Mouse (Mus musculus) MEL (cell line): ENCODE results near the gene Crocc. TPM values are rescaled to one million over a fixed set of nuclear protein-coding genes. Genes with fewer than 3 reads are reported as not detected.

ENCODE experiments used
- DNase-seq: peaks from one replicate; pipeline ENCODE4 v3.0.0; 2011; ENCODE audit warnings: low read depth, low spot score
- H3K27ac ChIP-seq: 2 replicates; pipeline ENCODE4 v1.5.1; 2012; ENCODE audit warnings: low read depth, mild to moderate bottlenecking, control low read depth, low read length, moderate library complexity; ENCODE audit not compliant: control insufficient read depth
- H3K27me3 ChIP-seq, 2 experiments: fragments of 150-350 bp in 1 of 2; sonication (generic) in 1 of 2; 2 replicates each; pipeline ENCODE4 v1.6.1; 2012; ENCODE audit warnings: low read length in 2 of 2, mild to moderate bottlenecking in 2 of 2, improper control_type of control experiment in 1 of 2, moderate library complexity in 1 of 2; ENCODE audit not compliant: insufficient read depth in 2 of 2, control insufficient read depth in 1 of 2
- H3K36me3 ChIP-seq, 2 experiments: 2 replicates each; pipeline ENCODE4 v1.6.1; 2012 to 2014; ENCODE audit warnings: low read length in 2 of 2, improper control_type of control experiment in 1 of 2, inconsistent platforms in 1 of 2, mild to moderate bottlenecking in 1 of 2; ENCODE audit not compliant: insufficient read depth in 2 of 2, control insufficient read depth in 1 of 2
- H3K4me1 ChIP-seq, 2 experiments: fragments of 150-350 bp in 1 of 2; sonication (generic) in 1 of 2; 2 replicates each; pipeline ENCODE4 v1.6.1; 2012; ENCODE audit warnings: low read length in 2 of 2, improper control_type of control experiment in 1 of 2, mild to moderate bottlenecking in 1 of 2; ENCODE audit not compliant: insufficient read depth in 2 of 2, control insufficient read depth in 1 of 2
- H3K4me3 ChIP-seq, 2 experiments: fragments of 150-350 bp in 1 of 2; sonication (generic) in 1 of 2; 2 replicates each; pipeline ENCODE4 v1.5.1; 2012; ENCODE audit warnings: low read depth in 2 of 2, low read length in 2 of 2, mild to moderate bottlenecking in 2 of 2, moderate library complexity in 2 of 2, control low read depth in 1 of 2, improper control_type of control experiment in 1 of 2; ENCODE audit not compliant: control insufficient read depth in 1 of 2, insufficient read depth in 1 of 2
- H3K79me2 ChIP-seq: 2 replicates; pipeline ENCODE4 v1.6.1; 2012; ENCODE audit warnings: mild to moderate bottlenecking, low read length, moderate library complexity; ENCODE audit not compliant: control insufficient read depth, poor library complexity, insufficient read depth
- H3K9ac ChIP-seq: 2 replicates; pipeline ENCODE4 v1.6.1; 2012; ENCODE audit warnings: low read depth, mild to moderate bottlenecking, control low read depth, low read length, moderate library complexity; ENCODE audit not compliant: control insufficient read depth, poor library complexity, severe bottlenecking
- H3K9me3 ChIP-seq: fragments of 150-350 bp; sonication (generic); replicated peaks from 2 replicates; pipeline ENCODE4 v1.6.1; 2012; ENCODE audit warnings: mild to moderate bottlenecking, low read length, improper control_type of control experiment, moderate library complexity; ENCODE audit not compliant: insufficient read depth
- CHD1 ChIP-seq: IDR thresholded peaks from 2 replicates; pipeline ENCODE4 v1.6.1; 2012; ENCODE audit warnings: low read depth, mild to moderate bottlenecking, inconsistent platforms, low read length, improper control_type of control experiment
- CHD2 ChIP-seq: IDR thresholded peaks from 2 replicates; pipeline ENCODE4 v1.6.1; 2011; ENCODE audit warnings: low read length, improper control_type of control experiment
- EP300 ChIP-seq, 2 experiments: IDR thresholded peaks; 2 replicates each; pipeline ENCODE4 v1.6.1; 2011; ENCODE audit warnings: improper control_type of control experiment in 2 of 2, low read length in 2 of 2, low read depth in 1 of 2, mild to moderate bottlenecking in 1 of 2
- ETS1 ChIP-seq: IDR thresholded peaks from 2 replicates; pipeline ENCODE4 v1.6.1; 2012; ENCODE audit warnings: low read depth, mild to moderate bottlenecking, inconsistent platforms, low read length, improper control_type of control experiment, moderate library complexity
- GATA1 ChIP-seq: IDR thresholded peaks from 2 replicates; pipeline ENCODE4 v1.6.1; 2011; ENCODE audit warnings: low read depth, low read length, improper control_type of control experiment
- HCFC1 ChIP-seq: IDR thresholded peaks from 2 replicates; pipeline ENCODE4 v1.6.1; 2012; ENCODE audit warnings: low read depth, mild to moderate bottlenecking, inconsistent platforms, low read length, improper control_type of control experiment, moderate library complexity
- JUND ChIP-seq: IDR thresholded peaks from 2 replicates; pipeline ENCODE4 v1.6.1; 2011; ENCODE audit warnings: low read depth, mild to moderate bottlenecking, improper control_type of control experiment, low read length
- KAT2A ChIP-seq: conservative IDR thresholded peaks from 2 replicates; pipeline ENCODE4 v1.6.1; 2012; ENCODE audit warnings: low read depth, low read length, improper control_type of control experiment, inconsistent platforms
- MAZ ChIP-seq: IDR thresholded peaks from 2 replicates; pipeline ENCODE4 v1.6.1; 2012; ENCODE audit warnings: low read depth, mild to moderate bottlenecking, inconsistent platforms, low read length, improper control_type of control experiment
- MXI1 ChIP-seq: IDR thresholded peaks from 2 replicates; pipeline ENCODE4 v1.6.1; 2011; ENCODE audit warnings: mild to moderate bottlenecking, low read depth, low read length, improper control_type of control experiment
- MYB ChIP-seq: IDR thresholded peaks from 2 replicates; pipeline ENCODE4 v1.6.1; 2011; ENCODE audit warnings: mild to moderate bottlenecking, low read depth, low read length, improper control_type of control experiment
- MYC ChIP-seq: IDR thresholded peaks from 2 replicates; pipeline ENCODE4 v1.6.1; 2011; ENCODE audit warnings: low read depth, mild to moderate bottlenecking, low read length, improper control_type of control experiment, moderate library complexity
- NELFE ChIP-seq: IDR thresholded peaks from 2 replicates; pipeline ENCODE4 v1.6.1; 2011; ENCODE audit warnings: low read depth, low read length, improper control_type of control experiment
- NRF1 ChIP-seq: IDR thresholded peaks from 2 replicates; pipeline ENCODE4 v1.6.1; 2014; ENCODE audit warnings: low read depth, mild to moderate bottlenecking, inconsistent platforms, low read length, improper control_type of control experiment, moderate library complexity; ENCODE audit not compliant: poor library complexity, insufficient read depth, severe bottlenecking
- POLR2AphosphoS5 ChIP-seq: IDR thresholded peaks from 2 replicates; pipeline ENCODE4 v1.6.1; 2012; ENCODE audit warnings: low read depth, borderline replicate concordance, mild to moderate bottlenecking, inconsistent platforms, low read length, moderate library complexity, mixed read lengths
- TAL1 ChIP-seq: IDR thresholded peaks from 2 replicates; pipeline ENCODE4 v1.6.1; 2012; ENCODE audit warnings: mild to moderate bottlenecking, inconsistent platforms, low read length, moderate library complexity, mixed read lengths
- TCF12 ChIP-seq: IDR thresholded peaks from 2 replicates; pipeline ENCODE4 v1.6.1; 2014; ENCODE audit warnings: low read depth, mild to moderate bottlenecking, inconsistent platforms, low read length, improper control_type of control experiment, moderate library complexity
- ZC3H11A ChIP-seq: IDR thresholded peaks from 2 replicates; pipeline ENCODE4 v1.6.1; 2012; ENCODE audit warnings: low read depth, mild to moderate bottlenecking, inconsistent platforms, low read length, improper control_type of control experiment
- ZMIZ1 ChIP-seq: IDR thresholded peaks from 2 replicates; pipeline ENCODE4 v1.6.1; 2012; ENCODE audit warnings: low read depth, mild to moderate bottlenecking, inconsistent platforms, low read length, improper control_type of control experiment, moderate library complexity
- polyA plus RNA-seq, 2 experiments: library from polyadenylated mRNA; stranded (reverse) in 1 of 2; unstranded in 1 of 2; fragments of >175 nt in 1 of 2; fragments of >200 nt in 1 of 2; gene quantifications; 2 replicates each; pipeline versions ENCODE4 v1.2.1 to v1.2.4; 2012; ENCODE audit warnings: low replicate concordance in 2 of 2, low read depth in 1 of 2; ENCODE audit not compliant: insufficient read length in 2 of 2, insufficient read depth in 1 of 2, missing spikeins in 1 of 2
- total RNA-seq: library from RNA; depleted of rRNA; stranded (reverse); fragments of 300-350 nt; gene quantifications from 2 replicates; pipeline ENCODE4 v1.2.3, GENCODE M21; 2012

Crocc gene
- total and polyA plus RNA-seq, 3 experiments: 0.77 to 3.6 TPM; not detected in 1

GRCm38 (mm10) chr4:141074109-141074508 is 13.8 kb upstream of the Crocc start:
- H3K4me3 ChIP-seq: peak overlapping the region in 1 of 2 experiments; percentile 12; a peak in 1 of 4 replicates
- peak; percentile 35 for DNase-seq
- peak overlapping the region; percentile 50 for H3K27ac ChIP-seq
- H3K27me3 ChIP-seq: no peaks in the 10 kb centered on the region
- H3K36me3 ChIP-seq: peaks cover 2 to 32% of the 10 kb centered on the region in 2 experiments; a peak in 3 of 4 replicates
- H3K9me3 ChIP-seq: no peaks in the 10 kb centered on the region
- H3K4me1 ChIP-seq: peaks cover 10 to 34% of the 10 kb centered on the region in 2 experiments
- H3K79me2 ChIP-seq: peaks cover 32% of the 10 kb centered on the region
- H3K9ac ChIP-seq: 0 out of 2 replicates have a peak overlapping the region, but pooled peaks have one; percentile 2
- no peak for TF ChIP-seq MXI1
- peak in 1 of 2 experiments; percentile 47; a peak in 1 of 4 replicates for TF ChIP-seq EP300 (IDR thresholded peaks at IDR 0.05; ENCODE audit: low read depth in 1 of 2, low read length in 2 of 2)

DNA sequence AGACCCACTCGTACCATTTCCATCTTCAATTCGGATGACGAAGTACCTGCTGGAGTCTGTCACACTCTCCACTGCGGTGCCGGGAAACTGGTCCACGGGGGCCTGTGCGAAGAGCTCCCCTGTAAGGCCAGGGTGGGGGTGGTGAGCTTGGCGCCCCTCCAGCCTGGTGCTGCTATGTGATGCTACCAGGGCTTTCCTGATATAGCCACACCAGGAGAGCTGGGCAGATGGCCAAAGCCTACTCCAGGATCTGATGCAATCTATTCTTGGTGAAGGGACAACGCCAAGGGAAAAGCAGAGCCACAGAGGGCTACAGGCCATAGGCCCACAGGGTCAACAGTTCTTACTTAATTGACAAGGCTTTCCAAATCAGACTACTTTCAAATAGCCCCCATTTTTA is 13.3 kb upstream of the Crocc start:
- H3K4me3 ChIP-seq: peak overlapping the region in 1 of 2 experiments; percentile 12; a peak in 1 of 4 replicates
- peak overlapping the region; percentile 50 for H3K27ac ChIP-seq
- peaks cover 10 to 39% of the 10 kb centered on the region in 2 experiments for H3K4me1 ChIP-seq
- peaks cover 32% of the 10 kb centered on the region for H3K79me2 ChIP-seq
- no peaks in the 10 kb centered on the region for H3K9me3 ChIP-seq
- DNase-seq: peak; percentile 34
- H3K9ac ChIP-seq: 0 out of 2 replicates have a peak overlapping the region, but pooled peaks have one; percentile 2
- peak; percentile 19; the same call in 1 of the 2 replicates for TF ChIP-seq ETS1
- no peak for TF ChIP-seq ZC3H11A
- TF ChIP-seq CHD2: no peak
- TF ChIP-seq MXI1: no peak
- no peak for TF ChIP-seq TCF12
- TF ChIP-seq EP300 (IDR thresholded peaks at IDR 0.05; ENCODE audit: low read depth in 1 of 2, low read length in 2 of 2): peak in 1 of 2 experiments; percentile 9; a peak in 1 of 4 replicates
- H3K27me3 ChIP-seq: no peaks in the 10 kb centered on the region
- peaks cover 2 to 35% of the 10 kb centered on the region in 2 experiments; a peak in 3 of 4 replicates for H3K36me3 ChIP-seq

GRCm38 (mm10) chr4:141072502-141072901 is 12.2 kb upstream of the Crocc start:
- DNase-seq: no peak
- peaks cover 10 to 42% of the 10 kb centered on the region in 2 experiments for H3K4me1 ChIP-seq
- H3K36me3 ChIP-seq: peaks cover 2 to 33% of the 10 kb centered on the region in 2 experiments; a peak in 3 of 4 replicates
- no peak overlapping the region for H3K4me3 ChIP-seq
- no peaks in the 10 kb centered on the region for H3K9me3 ChIP-seq
- TF ChIP-seq HCFC1 (no peak), ZMIZ1 (no peak), POLR2AphosphoS5 (no peak), MYC (no peak), JUND (no peak), MYB (no peak), MAZ (no peak), TCF12 (no peak), NRF1 (no peak), CHD2 (no peak), CHD1 (no peak), EP300 (IDR thresholded peaks at IDR 0.05; ENCODE audit: low read depth in 1 of 2, low read length in 2 of 2) (no peak), TAL1 (no peak), NELFE (no peak), GATA1 (no peak), KAT2A (no peak)
- no peaks in the 10 kb centered on the region for H3K27me3 ChIP-seq
- peaks cover 27% of the 10 kb centered on the region for H3K79me2 ChIP-seq
- no peak overlapping the region for H3K27ac ChIP-seq
- no peak overlapping the region for H3K9ac ChIP-seq
